Mouse (Mus musculus): ENCODE measurements at regions not wholly inside any gene's neighbourhood (a gene's known extent, or its start where the extent isn't known, plus 50 kb on each side); places are given as distances from the start of the nearest gene placed in this dataset.

DNA sequence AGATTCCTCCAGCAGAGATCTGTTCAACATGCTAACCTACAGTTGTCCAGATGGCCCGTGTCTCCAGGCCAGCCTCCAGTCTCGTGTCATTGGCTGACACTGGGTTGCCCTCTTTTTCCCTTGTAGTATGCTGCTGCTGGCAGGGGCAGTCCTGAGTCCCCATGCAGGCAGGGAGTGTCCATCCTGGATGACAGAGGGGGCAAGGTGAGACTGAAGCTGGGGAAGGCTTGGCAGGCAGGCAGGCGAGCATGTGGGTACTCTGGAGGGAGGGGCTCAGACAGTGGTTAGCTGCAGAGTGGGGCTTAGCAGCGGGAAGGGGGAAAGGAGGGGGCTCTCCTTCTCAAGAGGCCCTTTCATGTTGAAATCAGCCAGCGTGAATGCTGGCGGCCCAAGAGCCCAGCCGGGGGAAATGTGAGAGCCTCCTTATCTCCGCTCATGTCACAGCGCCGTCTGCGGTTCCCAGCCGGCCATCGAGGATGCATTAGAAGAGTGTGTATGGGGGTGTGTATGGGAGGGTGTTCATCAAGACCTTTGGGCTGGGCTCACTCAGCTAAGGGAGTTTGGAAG is 112.9 kb downstream of the Pja1 start:
- peak; percentile 79 for ATAC-seq (replicated peaks; ENCODE audit: low FRiP score, low TSS enrichment, poor library complexity, severe bottlenecking)

GRCm38 (mm10) chrX:99355128-99355527 is 115.9 kb downstream of the Pja1 start:
- peak; percentile 54 for ATAC-seq (replicated peaks; ENCODE audit: low FRiP score, low TSS enrichment, poor library complexity, severe bottlenecking)

DNA sequence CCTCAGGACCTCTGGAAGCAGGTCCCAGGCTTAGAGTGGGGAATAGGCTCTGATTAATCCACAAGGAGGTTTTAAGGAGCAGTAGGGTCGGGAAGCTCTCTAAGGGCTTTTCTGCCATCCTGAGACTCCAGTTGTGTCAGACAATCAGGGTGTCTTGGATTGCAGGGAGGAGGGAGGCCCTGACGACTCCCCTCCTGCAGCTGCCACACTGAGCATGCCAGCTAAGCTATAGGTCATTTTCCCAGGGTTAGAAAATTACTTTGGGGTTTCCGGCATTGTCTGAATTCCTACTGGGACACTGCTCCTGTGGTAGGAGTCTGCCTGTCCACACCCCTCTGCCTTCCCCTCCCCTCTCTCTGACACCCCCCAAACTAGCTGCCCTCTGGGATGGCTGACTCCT is 120.8 kb downstream of the Pja1 start:
- ATAC-seq (replicated peaks; ENCODE audit: low FRiP score, low TSS enrichment, poor library complexity, severe bottlenecking) = no peak

GRCm38 (mm10) chrX:99340223-99340622 is 130.8 kb downstream of the Pja1 start:
- no peak for ATAC-seq (replicated peaks; ENCODE audit: low FRiP score, low TSS enrichment, poor library complexity, severe bottlenecking)

DNA sequence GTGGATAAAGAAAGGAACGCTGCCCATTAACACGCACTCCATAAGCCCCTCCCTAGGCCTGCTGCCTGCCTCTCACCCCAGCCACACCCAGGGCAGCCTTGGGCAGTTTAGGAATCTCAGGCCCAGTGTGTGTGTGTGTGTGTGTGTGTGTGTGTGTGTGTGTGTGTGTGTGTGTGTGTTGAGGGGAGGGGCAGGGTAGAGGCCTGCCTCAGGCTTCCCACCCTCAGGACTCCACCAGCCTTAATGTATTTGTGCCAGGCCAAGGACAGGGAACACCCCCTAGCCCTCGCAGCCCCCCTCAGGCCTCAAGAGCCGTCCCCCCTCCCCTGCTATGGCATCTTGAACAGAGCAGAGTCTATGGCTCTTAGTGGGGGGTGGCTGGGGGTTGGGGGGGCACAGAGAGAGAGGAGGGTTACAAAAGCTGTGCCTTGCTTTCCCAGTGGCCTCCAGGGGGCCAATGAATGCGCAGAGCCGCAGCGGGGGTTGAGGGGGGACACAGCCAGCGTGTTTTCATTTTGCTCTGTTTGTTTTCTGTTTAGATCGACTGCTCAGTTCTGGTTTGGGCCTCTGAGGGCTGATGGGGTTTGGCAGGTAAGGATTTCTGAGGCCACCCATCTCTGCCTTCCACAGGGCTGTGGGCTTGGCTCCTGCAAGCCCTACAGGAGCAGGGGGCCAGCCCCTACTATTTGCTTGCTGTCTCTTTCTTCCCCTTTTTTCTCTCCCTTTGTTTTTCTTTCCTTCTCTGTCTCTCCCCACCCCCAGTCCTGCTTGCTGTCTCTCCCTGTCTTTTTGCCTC is 131.8 kb downstream of the Pja1 start:
- ATAC-seq (replicated peaks; ENCODE audit: low FRiP score, low TSS enrichment, poor library complexity, severe bottlenecking) = no peak

GRCm38 (mm10) chrX:99336616-99337553 is 134.2 kb downstream of the Pja1 start:
- ATAC-seq (replicated peaks; ENCODE audit: low FRiP score, low TSS enrichment, poor library complexity, severe bottlenecking) = no peak

DNA sequence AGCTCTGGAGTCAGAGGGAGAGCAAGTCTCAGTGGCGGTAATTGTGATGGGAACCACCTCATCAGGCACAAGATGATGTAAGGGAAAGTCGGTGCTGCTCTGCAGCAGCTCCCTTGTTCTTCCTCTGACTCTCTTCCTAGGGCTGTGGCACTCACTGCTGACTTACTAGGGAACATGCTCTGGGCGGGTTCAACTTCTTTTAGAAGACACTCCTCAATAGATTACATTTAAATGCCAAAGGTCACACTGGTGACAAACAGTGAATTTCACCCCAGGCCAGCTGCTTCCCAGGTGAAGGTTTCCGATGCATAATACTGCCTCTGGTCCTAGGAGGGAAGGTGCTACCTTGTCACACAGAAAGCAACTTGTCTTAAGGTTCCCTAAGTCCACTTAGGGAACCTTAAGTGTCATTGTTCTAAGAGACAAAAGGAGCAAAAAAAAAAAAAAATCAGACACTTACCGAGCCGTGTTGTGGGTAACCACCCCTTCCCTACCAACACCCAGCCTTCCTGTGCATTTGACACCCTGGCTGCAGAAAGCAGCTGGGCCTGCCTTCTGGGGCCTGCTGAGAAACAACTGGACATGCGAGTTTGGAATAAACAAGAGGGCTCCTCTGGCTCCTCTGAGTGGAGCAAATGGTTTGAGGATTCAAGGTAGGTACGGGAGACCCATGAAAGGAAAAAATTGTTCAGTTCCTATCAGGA is 135.0 kb downstream of the Pja1 start:
- no peak for ATAC-seq (replicated peaks; ENCODE audit: low FRiP score, low TSS enrichment, poor library complexity, severe bottlenecking)

DNA sequence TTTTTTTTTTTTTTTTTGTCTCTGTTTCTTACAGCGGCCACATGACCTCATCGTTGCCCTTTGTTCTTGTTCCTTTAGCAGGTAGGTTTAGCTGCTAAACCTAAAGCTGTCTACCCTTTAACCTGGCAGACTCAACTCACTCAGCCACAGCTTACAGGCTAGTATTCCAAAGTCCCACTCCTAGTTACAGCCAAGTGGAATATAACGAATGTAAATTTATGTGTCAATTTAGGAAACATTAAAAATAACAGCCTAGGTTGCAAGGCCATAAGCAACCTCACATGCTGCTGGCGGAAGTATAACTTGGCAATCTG is 138.7 kb downstream of the Pja1 start:
- ATAC-seq (replicated peaks; ENCODE audit: low FRiP score, low TSS enrichment, poor library complexity, severe bottlenecking) = no peak

- no peak for ATAC-seq (replicated peaks; ENCODE audit: low FRiP score, low TSS enrichment, poor library complexity, severe bottlenecking)
Measured at GRCm38 (mm10) chrX:99331764-99332456, 139.2 kb downstream of the Pja1 start.

DNA sequence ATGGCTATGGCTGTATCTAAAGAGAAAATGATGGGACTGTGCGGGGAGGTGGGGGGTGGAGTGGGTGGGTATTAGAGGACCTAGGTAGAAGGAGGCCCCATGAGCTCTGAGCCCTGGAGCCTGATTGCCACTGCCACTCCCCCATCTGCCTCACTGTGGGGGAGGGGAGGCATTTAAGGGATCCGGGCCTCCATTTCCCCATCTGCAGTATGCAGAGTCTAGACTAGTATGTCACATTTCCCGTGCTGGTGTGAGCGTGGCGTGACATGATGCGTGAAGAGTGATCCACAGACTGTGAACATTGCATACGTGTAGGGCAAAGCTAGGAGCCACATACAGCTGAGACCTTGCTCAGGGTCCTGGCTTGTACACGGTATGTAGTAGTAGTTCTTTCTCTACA is 140.7 kb downstream of the Pja1 start:
- ATAC-seq (replicated peaks; ENCODE audit: low FRiP score, low TSS enrichment, poor library complexity, severe bottlenecking) = no peak

DNA sequence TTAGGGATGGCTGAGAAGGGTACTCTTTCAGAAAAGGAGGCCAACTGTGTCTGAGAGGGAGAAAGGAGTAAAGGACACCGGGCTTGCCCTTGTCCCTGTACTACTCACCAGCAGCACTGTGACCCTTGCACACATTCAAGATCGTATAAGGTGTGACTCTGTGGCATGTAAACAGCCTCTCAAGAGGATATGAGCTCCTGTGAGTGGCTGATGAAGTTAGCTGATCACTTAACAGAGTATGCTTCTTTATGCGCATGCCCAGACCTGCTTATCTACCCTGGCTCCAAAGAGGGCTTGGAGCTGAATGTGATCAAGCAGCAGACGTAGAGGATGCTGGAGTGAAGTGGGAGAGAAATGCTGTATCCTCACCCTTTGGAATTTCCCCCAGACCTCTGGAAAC is 142.5 kb downstream of the Pja1 start:
- ATAC-seq (replicated peaks; ENCODE audit: low FRiP score, low TSS enrichment, poor library complexity, severe bottlenecking) = no peak

GRCm38 (mm10) chrX:99326167-99326566 is 144.9 kb downstream of the Pja1 start:
- no peak for ATAC-seq (replicated peaks; ENCODE audit: low FRiP score, low TSS enrichment, poor library complexity, severe bottlenecking)

- ATAC-seq (replicated peaks; ENCODE audit: low FRiP score, low TSS enrichment, poor library complexity, severe bottlenecking) = no peak
Measured at GRCm38 (mm10) chrX:99325460-99325859, 145.6 kb downstream of the Pja1 start.

- ATAC-seq (replicated peaks; ENCODE audit: low FRiP score, low TSS enrichment, poor library complexity, severe bottlenecking) = no peak
Measured at GRCm38 (mm10) chrX:99324546-99325170, 146.4 kb downstream of the Pja1 start.

GRCm38 (mm10) chrX:99319791-99320190 is 151.3 kb downstream of the Pja1 start:
- ATAC-seq (replicated peaks; ENCODE audit: low FRiP score, low TSS enrichment, poor library complexity, severe bottlenecking) = no peak

DNA sequence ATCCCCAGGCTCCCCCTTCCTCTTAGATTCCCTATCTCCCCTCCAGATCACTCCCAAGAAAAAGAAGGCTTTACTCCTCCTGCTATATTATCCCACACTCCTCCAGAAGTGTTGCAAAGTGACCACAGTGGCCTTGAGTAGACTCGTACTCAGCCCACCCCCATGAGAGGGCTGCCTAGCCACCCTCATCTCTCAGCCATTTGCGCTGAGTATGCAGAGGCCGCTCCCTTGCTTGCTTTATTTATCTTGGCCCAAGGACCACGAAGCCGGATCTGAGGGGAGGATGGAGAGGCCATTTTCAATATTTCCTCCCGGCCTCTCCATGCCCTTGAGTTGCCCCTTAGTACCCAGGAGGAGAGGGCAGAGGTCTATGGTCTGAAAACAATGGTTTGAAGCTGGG is 151.9 kb downstream of the Pja1 start:
- ATAC-seq (replicated peaks; ENCODE audit: low FRiP score, low TSS enrichment, poor library complexity, severe bottlenecking) = no peak

DNA sequence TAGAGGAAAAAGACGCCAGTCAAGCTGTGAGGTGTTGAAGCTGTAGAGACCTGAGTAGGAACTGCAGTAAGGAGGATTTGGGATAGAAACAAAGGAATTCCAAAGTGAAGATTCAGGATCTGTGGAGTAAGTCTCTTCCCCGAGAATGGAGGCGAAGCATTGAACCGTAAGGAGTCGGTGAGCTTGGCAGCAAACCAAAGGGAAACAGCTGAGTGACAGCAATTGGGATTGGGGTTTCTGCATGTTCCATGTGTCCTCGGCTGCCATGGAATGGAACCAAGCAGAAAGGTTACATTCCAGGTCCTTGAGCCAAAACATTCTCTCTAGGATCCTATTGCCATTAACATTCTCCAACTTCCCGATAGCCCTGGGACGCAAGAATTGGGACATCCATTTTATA is 152.9 kb downstream of the Pja1 start:
- no peak for ATAC-seq (replicated peaks; ENCODE audit: low FRiP score, low TSS enrichment, poor library complexity, severe bottlenecking)

- ATAC-seq (replicated peaks; ENCODE audit: low FRiP score, low TSS enrichment, poor library complexity, severe bottlenecking) = no peak
Measured at GRCm38 (mm10) chrX:99317736-99318135, 153.3 kb downstream of the Pja1 start.
